Mouse (Mus musculus) embryonic facial prominence, embryonic 11.5 days (tissue): ENCODE measurements around the gene Gm36210. TPM values are rescaled to one million over a fixed set of nuclear protein-coding genes. Genes with fewer than 3 reads are reported as not detected.

ENCODE experiments used
- ATAC-seq: fragments of 200-750 bp; cut with Nextera tagmentation; replicated peaks from 2 replicates; pipeline ENCODE4 v1.8.0; 2017; ENCODE audit warnings: low read depth; ENCODE audit not compliant: insufficient number of reproducible peaks, low FRiP score, low TSS enrichment
- DNase-seq: peaks from one replicate; pipeline ENCODE4 v3.0.0-alpha.2; 2015; ENCODE audit warnings: low spot score
- H3K27ac ChIP-seq: fragments of 300-500 bp; sonication (generic); replicated peaks from 2 replicates; pipeline ENCODE4 v1.5.1; 2014; ENCODE audit warnings: mild to moderate bottlenecking, low read depth, low read length, control low read depth
- H3K27me3 ChIP-seq: fragments of 300-500 bp; sonication (generic); 2 replicates; pipeline ENCODE4 v1.6.1; 2014; ENCODE audit warnings: mild to moderate bottlenecking, low read length, moderate library complexity, mixed read lengths; ENCODE audit not compliant: control insufficient read depth, insufficient read depth
- H3K36me3 ChIP-seq: fragments of 300-500 bp; sonication (generic); replicated peaks from 2 replicates; pipeline ENCODE4 v1.6.1; 2014; ENCODE audit warnings: low read depth, mild to moderate bottlenecking, low read length, moderate library complexity, mixed read lengths; ENCODE audit not compliant: control insufficient read depth, insufficient read depth
- H3K4me1 ChIP-seq: fragments of 300-500 bp; sonication (generic); 2 replicates; pipeline ENCODE4 v1.6.1; 2014; ENCODE audit warnings: low read length, mixed read lengths; ENCODE audit not compliant: control insufficient read depth, insufficient read depth
- H3K4me2 ChIP-seq: fragments of 300-500 bp; sonication (generic); 2 replicates; pipeline ENCODE4 v1.6.1; 2014; ENCODE audit warnings: low read depth, mild to moderate bottlenecking, control low read depth, low read length, moderate library complexity
- H3K4me3 ChIP-seq: fragments of 300-500 bp; sonication (generic); 2 replicates; pipeline ENCODE4 v1.5.1; 2014; ENCODE audit warnings: low read depth, low read length, control low read depth
- H3K9ac ChIP-seq: fragments of 300-500 bp; sonication (generic); replicated peaks from 2 replicates; pipeline ENCODE4 v1.6.1; 2014; ENCODE audit warnings: mild to moderate bottlenecking, control low read depth, low read length
- H3K9me3 ChIP-seq: fragments of 300-500 bp; sonication (generic); replicated peaks from 2 replicates; pipeline ENCODE4 v1.6.1; 2016; ENCODE audit warnings: mild to moderate bottlenecking, low read length, inconsistent platforms, mixed read lengths; ENCODE audit not compliant: control insufficient read depth
- WGBS: fragments of 180-500 bp; shearing (Covaris S2); extraction: QIAGEN DNeasy Blood & Tissue Kit; methylation state at CpG from one replicate; pipeline ENCODE4 v1.1.7; 2014; 5-methylcytosine and 5-hydroxymethylcytosine counted together
- polyA plus RNA-seq: library from polyadenylated mRNA; unstranded; fragments of >200 nt; fragmentation: Nextera tagmentation; extraction: Ambion mirVana; gene quantifications from 2 replicates; pipeline ENCODE4 v1.2.1, GENCODE M21; 2014

Gm36210 gene
- polyA plus RNA-seq, 1 experiment from 2014 or later, result 0.27 TPM

- Histone ChIP-seq H3K36me3 (no peaks in the 10 kb centered on the region), H3K27me3 (peaks cover 8% of the 10 kb centered on the region), H3K9ac (no peak overlapping the region), H3K4me1 (no peaks in the 10 kb centered on the region; the same call in 1 of the 2 replicates), H3K4me2 (no peak overlapping the region), H3K9me3 (no peaks in the 10 kb centered on the region), H3K4me3 (no peak overlapping the region), H3K27ac (no peak overlapping the region)
- WGBS, result 59% methylated on average over 9 of the region's 9 CpGs
- DNase-seq, result no peak
- no peak for ATAC-seq
These were observed 56.9 kb downstream of the Gm36210 start for GRCm38 (mm10) chr7:4849372-4849771.

Other genes with a start within 250 kb of the Gm36210 start
- gene Ppp6r1, start 247.5 kb downstream of the Gm36210 start, polyA plus RNA-seq, result 4.9 and 5.0 TPM in 2 replicates
- gene Hspbp1, start 221.4 kb downstream of the Gm36210 start, polyA plus RNA-seq, result 102 and 104 TPM in 2 replicates
- 2.1 and 2.3 TPM in 2 replicates for gene Brsk1, start 215.9 kb downstream of the Gm36210 start, polyA plus RNA-seq
- not detected in 2 replicates for gene Tmem150b, start 181.3 kb downstream of the Gm36210 start, polyA plus RNA-seq
- gene Kmt5c, start 166.4 kb downstream of the Gm36210 start, polyA plus RNA-seq, result 55.7 and 61.6 TPM in 2 replicates
- gene Cox6b2, start 153.4 kb downstream of the Gm36210 start, polyA plus RNA-seq, result 41.6 and 42.1 TPM in 2 replicates
- gene Fam71e2, start 135.2 kb downstream of the Gm36210 start, polyA plus RNA-seq, result not detected in 2 replicates
- 0.21 TPM in 1 of 2 replicates, not detected in the other for gene Il11, start 123.7 kb downstream of the Gm36210 start, polyA plus RNA-seq
- not detected in 2 replicates for gene Tmem190, start 123.6 kb downstream of the Gm36210 start, polyA plus RNA-seq
- gene Tmem238, start 116.9 kb downstream of the Gm36210 start, polyA plus RNA-seq, result 1.3 and 1.4 TPM in 2 replicates
- gene Rpl28, start 113.6 kb downstream of the Gm36210 start, polyA plus RNA-seq, result 149 and 169 TPM in 2 replicates
- gene Ube2s, start 93.9 kb downstream of the Gm36210 start, polyA plus RNA-seq, result 453 and 487 TPM in 2 replicates
- gene Shisa7, start 61.8 kb downstream of the Gm36210 start, polyA plus RNA-seq, result 0.72 TPM in 2 replicates
- 2.4 and 2.9 TPM in 2 replicates for gene Isoc2b, start 36.3 kb downstream of the Gm36210 start, polyA plus RNA-seq
- gene Isoc2a, start 29.4 kb downstream of the Gm36210 start, polyA plus RNA-seq, result 0.70 and 0.72 TPM in 2 replicates
- gene Zfp628, start 8.7 kb upstream of the Gm36210 start, polyA plus RNA-seq, result 2.5 and 3.6 TPM in 2 replicates
- gene Nat14, start 15.5 kb upstream of the Gm36210 start, polyA plus RNA-seq, result 2.7 and 2.8 TPM in 2 replicates
- 0.97 and 1.2 TPM in 2 replicates for gene Ssc5d, start 19.3 kb upstream of the Gm36210 start, polyA plus RNA-seq
- 0.21 TPM in 1 of 2 replicates, not detected in the other for gene Sbk2, start 57.9 kb upstream of the Gm36210 start, polyA plus RNA-seq
- gene Sbk3, start 64.7 kb upstream of the Gm36210 start, polyA plus RNA-seq, result 0.06 TPM in 1 of 2 replicates, not detected in the other
- gene Zfp579, start 89.6 kb upstream of the Gm36210 start, polyA plus RNA-seq, result 25.3 and 28.4 TPM in 2 replicates
- 7.5 and 9.4 TPM in 2 replicates for gene Zfp524, start 107.9 kb upstream of the Gm36210 start, polyA plus RNA-seq
- gene Fiz1, start 108.2 kb upstream of the Gm36210 start, polyA plus RNA-seq, result 42.5 and 43.0 TPM in 2 replicates
- 0.59 TPM in 1 of 2 replicates, not detected in the other for gene Gm44973, start 109.0 kb upstream of the Gm36210 start, polyA plus RNA-seq
- 4.5 and 5.9 TPM in 2 replicates for gene Zfp865, start 113.9 kb upstream of the Gm36210 start, polyA plus RNA-seq
- 14.9 and 15.1 TPM in 2 replicates for gene Ccdc106, start 114.0 kb upstream of the Gm36210 start, polyA plus RNA-seq
- gene 4632433K11Rik, start 127.6 kb upstream of the Gm36210 start, polyA plus RNA-seq, result not detected in 2 replicates
- gene Zfp784, start 131.9 kb upstream of the Gm36210 start, polyA plus RNA-seq, result 2.7 and 3.3 TPM in 2 replicates
- gene Zfp580, start 145.0 kb upstream of the Gm36210 start, polyA plus RNA-seq, result 25.0 and 32.3 TPM in 2 replicates
- gene U2af2, start 155.6 kb upstream of the Gm36210 start, polyA plus RNA-seq, result 156 and 164 TPM in 2 replicates
- gene Epn1, start 173.7 kb upstream of the Gm36210 start, polyA plus RNA-seq, result 46.3 and 51.3 TPM in 2 replicates
- gene Rfpl4, start 210.4 kb upstream of the Gm36210 start, polyA plus RNA-seq, result not detected in 2 replicates
- 0.28 and 0.35 TPM in 2 replicates for gene Rasl2-9, start 219.4 kb upstream of the Gm36210 start, polyA plus RNA-seq
- gene Vmn1r55, start 243.2 kb upstream of the Gm36210 start, polyA plus RNA-seq, result 0.01 TPM in 1 of 2 replicates, not detected in the other